Mouse (Mus musculus) limb, embryonic 15.5 days (tissue): ENCODE measurements around the gene Zfp46. TPM values are rescaled to one million over a fixed set of nuclear protein-coding genes. Genes with fewer than 3 reads are reported as not detected.
A peak's percentile ranks its signal among the peaks of the same experiment; 100 is the strongest.

Experiments
- ATAC-seq: fragments of 200-750 bp; cut with Nextera tagmentation; 2 replicates; pipeline ENCODE4 v1.8.0; 2017; ENCODE audit warnings: low read depth, moderate TSS enrichment; ENCODE audit not compliant: insufficient number of reproducible peaks, low FRiP score, low TSS enrichment
- H3K27ac ChIP-seq: fragments of 300-500 bp; sonication (generic); 2 replicates; pipeline ENCODE4 v1.5.1; 2015; ENCODE audit warnings: moderate library complexity, mild to moderate bottlenecking, inconsistent platforms
- H3K27me3 ChIP-seq: fragments of 300-500 bp; sonication (generic); 2 replicates; pipeline ENCODE4 v1.6.1; 2015; ENCODE audit warnings: inconsistent platforms
- H3K36me3 ChIP-seq: fragments of 300-500 bp; sonication (generic); 2 replicates; pipeline ENCODE4 v1.6.1; 2015; ENCODE audit warnings: inconsistent platforms
- H3K4me1 ChIP-seq: fragments of 300-500 bp; sonication (generic); 2 replicates; pipeline ENCODE4 v1.6.1; 2015; ENCODE audit warnings: inconsistent platforms
- H3K4me2 ChIP-seq: fragments of 300-500 bp; sonication (generic); 2 replicates; pipeline ENCODE4 v1.6.1; 2015; ENCODE audit warnings: mild to moderate bottlenecking, inconsistent platforms
- H3K4me3 ChIP-seq: fragments of 300-500 bp; sonication (generic); 2 replicates; pipeline ENCODE4 v1.5.1; 2015; ENCODE audit warnings: mild to moderate bottlenecking, inconsistent platforms
- H3K9ac ChIP-seq: fragments of 300-500 bp; sonication (generic); 2 replicates; pipeline ENCODE4 v1.6.1; 2015; ENCODE audit warnings: inconsistent platforms
- H3K9me3 ChIP-seq: fragments of 300-500 bp; sonication (generic); 2 replicates; pipeline ENCODE4 v1.6.1; 2016; ENCODE audit warnings: inconsistent platforms
- WGBS: fragments of 180-500 bp; shearing (Covaris S2); methylation state at CpG from one replicate; pipeline ENCODE4 v1.1.7; 2015; 5-methylcytosine and 5-hydroxymethylcytosine counted together
- polyA plus RNA-seq: library from polyadenylated mRNA; unstranded; fragments of >200 nt; fragmentation: Nextera tagmentation; extraction: Ambion mirVana; gene quantifications from 2 replicates; pipeline ENCODE4 v1.2.1, GENCODE M21; 2015

Zfp46 gene
- polyA plus RNA-seq, 1 experiment from 2014 or later: 25.9 TPM

GRCm38 (mm10) chr4:136268912-136269311 is 15.6 kb upstream of the Zfp46 start:
- Histone ChIP-seq H3K4me2 (no peak overlapping the region), H3K4me3 (no peak overlapping the region), H3K27me3 (peaks cover 5% of the 10 kb centered on the region), H3K27ac (no peak overlapping the region), H3K4me1 (no peaks in the 10 kb centered on the region), H3K9ac (no peak overlapping the region), H3K36me3 (peaks cover 12% of the 10 kb centered on the region), H3K9me3 (peaks cover 11% of the 10 kb centered on the region; the same call in 1 of the 2 replicates)
- ATAC-seq: 0 out of 2 replicates have a peak, but pooled peaks have one; percentile 32
- WGBS: 88% methylated on average over 1 of the region's 1 CpGs

- Histone ChIP-seq H3K4me1 (no peaks in the 10 kb centered on the region), H3K27me3 (no peaks in the 10 kb centered on the region), H3K27ac (no peak overlapping the region), H3K9ac (no peak overlapping the region), H3K4me2 (no peak overlapping the region), H3K4me3 (no peak overlapping the region), H3K36me3 (peaks cover 12% of the 10 kb centered on the region), H3K9me3 (peaks cover 11% of the 10 kb centered on the region; the same call in 1 of the 2 replicates)
- 87% methylated on average over 8 of the region's 8 CpGs for WGBS
- ATAC-seq: no peak
Observed at GRCm38 (mm10) chr4:136270648-136271047, 13.8 kb upstream of the Zfp46 start.

GRCm38 (mm10) chr4:136281097-136281496 is 3.4 kb upstream of the Zfp46 start:
- no peaks in the 10 kb centered on the region for H3K36me3 ChIP-seq
- no peak for ATAC-seq
- H3K27ac ChIP-seq: no peak overlapping the region
- no peaks in the 10 kb centered on the region for H3K9me3 ChIP-seq
- 66% methylated on average over 8 of the region's 8 CpGs for WGBS
- H3K4me3 ChIP-seq: no peak overlapping the region
- no peaks in the 10 kb centered on the region for H3K27me3 ChIP-seq
- peaks cover 33% of the 10 kb centered on the region for H3K4me1 ChIP-seq
- no peak overlapping the region for H3K4me2 ChIP-seq
- no peak overlapping the region for H3K9ac ChIP-seq

GRCm38 (mm10) chr4:136281611-136282010 is 2.9 kb upstream of the Zfp46 start:
- Histone ChIP-seq H3K4me2 (no peak overlapping the region), H3K4me3 (no peak overlapping the region), H3K27ac (no peak overlapping the region), H3K36me3 (no peaks in the 10 kb centered on the region), H3K4me1 (peaks cover 36% of the 10 kb centered on the region), H3K27me3 (no peaks in the 10 kb centered on the region), H3K9ac (no peak overlapping the region), H3K9me3 (no peaks in the 10 kb centered on the region)
- no peak for ATAC-seq
- WGBS: 41% methylated on average over 9 of the region's 9 CpGs

GRCm38 (mm10) chr4:136282621-136283480 is 1.6 kb upstream of the Zfp46 start:
- peaks cover 8% of the 10 kb centered on the region for H3K36me3 ChIP-seq
- no peak overlapping the region for H3K4me2 ChIP-seq
- no peak overlapping the region for H3K9ac ChIP-seq
- WGBS: 52% methylated on average over 10 of the region's 10 CpGs
- H3K4me3 ChIP-seq: no peak overlapping the region
- ATAC-seq: no peak
- H3K4me1 ChIP-seq: peaks cover 46% of the 10 kb centered on the region
- H3K27me3 ChIP-seq: no peaks in the 10 kb centered on the region
- H3K27ac ChIP-seq: peak overlapping the region; percentile 95
- no peaks in the 10 kb centered on the region for H3K9me3 ChIP-seq

GRCm38 (mm10) chr4:136283783-136284182 is 700 bp upstream of the Zfp46 start:
- Histone ChIP-seq H3K27ac (peak overlapping the region; percentile 95), H3K9ac (no peak overlapping the region)

GRCm38 (mm10) chr4:136284891-136285290 is 408 bp downstream of the Zfp46 start:
- no peaks in the 10 kb centered on the region for H3K9me3 ChIP-seq
- peak overlapping the region; percentile 95 for H3K27ac ChIP-seq
- peak overlapping the region; percentile 84 for H3K4me2 ChIP-seq
- peaks cover 28% of the 10 kb centered on the region for H3K36me3 ChIP-seq
- H3K9ac ChIP-seq: peak overlapping the region; percentile 35
- ATAC-seq: peak; percentile 22; the same call in 1 of the 2 replicates
- 21% methylated on average over 6 of the region's 6 CpGs for WGBS
- H3K4me1 ChIP-seq: peaks cover 46% of the 10 kb centered on the region
- peak overlapping the region; percentile 68 for H3K4me3 ChIP-seq
- H3K27me3 ChIP-seq: no peaks in the 10 kb centered on the region

More at GRCm38 (mm10) chr4:136283783-136284182, 700 bp upstream of the Zfp46 start:
- H3K4me2 ChIP-seq: 0 out of 2 replicates have a peak overlapping the region, but pooled peaks have one; percentile 13
- H3K9me3 ChIP-seq: no peaks in the 10 kb centered on the region
- no peak overlapping the region for H3K4me3 ChIP-seq
- ATAC-seq: no peak
- H3K4me1 ChIP-seq: peaks cover 46% of the 10 kb centered on the region
- WGBS: 33% methylated on average over 2 of the region's 2 CpGs
- H3K27me3 ChIP-seq: no peaks in the 10 kb centered on the region
- H3K36me3 ChIP-seq: peaks cover 17% of the 10 kb centered on the region

GRCm38 (mm10) chr4:136285348-136285810 is 896 bp downstream of the Zfp46 start:
- Histone ChIP-seq H3K4me2 (peak overlapping the region; percentile 84), H3K27me3 (no peaks in the 10 kb centered on the region), H3K27ac (peak overlapping the region; percentile 95), H3K9ac (peak overlapping the region; percentile 47), H3K4me1 (peaks cover 46% of the 10 kb centered on the region), H3K36me3 (peaks cover 33% of the 10 kb centered on the region), H3K4me3 (peak overlapping the region; percentile 68), H3K9me3 (no peaks in the 10 kb centered on the region)
- WGBS: under 1% methylated on average over 25 of the region's 25 CpGs
- ATAC-seq: peak; percentile 92

- Histone ChIP-seq H3K4me2 (peak overlapping the region; percentile 84), H3K4me3 (peak overlapping the region; percentile 68), H3K9me3 (no peaks in the 10 kb centered on the region), H3K36me3 (peaks cover 38% of the 10 kb centered on the region), H3K9ac (peak overlapping the region; percentile 69), H3K27me3 (no peaks in the 10 kb centered on the region), H3K4me1 (peaks cover 50% of the 10 kb centered on the region), H3K27ac (peak overlapping the region; percentile 95)
- under 1% methylated on average over 29 of the region's 29 CpGs for WGBS
- ATAC-seq: peak; percentile 85
Observed at GRCm38 (mm10) chr4:136285811-136286371, 1.4 kb downstream of the Zfp46 start.

- no peak overlapping the region for H3K9ac ChIP-seq
- no peak overlapping the region for H3K27ac ChIP-seq
- WGBS: 58% methylated on average over 66 of the region's 66 CpGs
- no peak overlapping the region for H3K4me3 ChIP-seq
- no peaks in the 10 kb centered on the region for H3K27me3 ChIP-seq
- no peaks in the 10 kb centered on the region for H3K9me3 ChIP-seq
- no peak for ATAC-seq
- peaks cover 76% of the 10 kb centered on the region for H3K36me3 ChIP-seq
- H3K4me1 ChIP-seq: peaks cover 17% of the 10 kb centered on the region
- no peak overlapping the region for H3K4me2 ChIP-seq
Observed at GRCm38 (mm10) chr4:136289918-136290780, 5.7 kb downstream of the Zfp46 start.

- no peaks in the 10 kb centered on the region for H3K9me3 ChIP-seq
- ATAC-seq: no peak
- H3K27ac ChIP-seq: no peak overlapping the region
- 71% methylated on average over 39 of the region's 39 CpGs for WGBS
- peaks cover 76% of the 10 kb centered on the region for H3K36me3 ChIP-seq
- H3K4me2 ChIP-seq: no peak overlapping the region
- H3K4me1 ChIP-seq: peaks cover 17% of the 10 kb centered on the region
- no peaks in the 10 kb centered on the region for H3K27me3 ChIP-seq
- H3K4me3 ChIP-seq: no peak overlapping the region
- no peak overlapping the region for H3K9ac ChIP-seq
Observed at GRCm38 (mm10) chr4:136290781-136291595, 6.5 kb downstream of the Zfp46 start.
